Mouse (Mus musculus): Measurements from ENCODE around the gene Tmem143. TPM values are rescaled to one million over a fixed set of nuclear protein-coding genes. Genes with fewer than 3 reads are reported as not detected.

The Tmem143 gene
- 14.5 and 32.3 TPM in 2 replicates for polyA plus RNA-seq (2012; ENCODE audit: low replicate concordance)

DNA sequence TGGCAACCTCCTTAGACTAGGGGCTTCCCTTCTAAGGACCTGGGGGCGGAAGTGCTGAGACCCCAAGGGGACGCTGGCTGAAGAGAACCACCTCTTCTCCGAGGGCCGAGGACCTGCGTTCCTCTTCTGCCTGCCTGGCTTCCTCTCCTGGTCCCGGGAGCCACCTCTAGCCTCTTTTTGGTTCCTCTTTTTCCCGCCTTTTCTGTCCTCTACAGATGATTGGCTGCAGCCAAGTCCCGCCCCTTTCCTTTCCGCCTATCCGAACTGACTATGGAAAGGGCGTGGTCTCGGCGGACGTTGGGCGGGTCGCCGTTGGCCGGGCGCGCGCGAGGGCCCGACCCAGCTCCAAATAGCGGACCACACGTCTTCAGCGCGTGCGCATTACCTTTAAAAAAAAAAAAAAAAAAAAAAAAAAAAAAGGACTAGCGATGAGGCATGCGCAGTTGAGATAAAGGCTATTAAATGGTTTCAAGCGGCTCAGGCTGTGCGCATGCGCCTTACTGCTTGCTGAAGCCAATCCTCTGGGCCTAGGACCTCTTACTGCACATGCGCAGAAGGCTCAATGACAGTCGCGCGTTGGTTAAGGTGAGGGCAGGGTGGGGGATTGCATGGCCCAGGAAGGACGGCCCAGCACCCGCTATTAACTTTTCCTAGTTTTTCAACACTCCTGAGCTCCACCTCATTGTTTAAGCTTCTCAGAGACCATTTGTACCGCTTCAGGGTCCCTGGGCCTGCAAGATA lies at the start of gene Tmem143, which contains the start of gene Syngr4:
Gene Tmem143, plus strand, starts transcription at position 425 of the 741 bp plus-strand sequence.
Gene Syngr4, minus strand, starts transcription at position 198 of the 741 bp plus-strand sequence.

GRCm38 (mm10) chr7:45872624-45873023 lies 24.1 kb upstream of the Tmem143 start, which contains the start of gene Kdelr1:
Gene Kdelr1, plus strand, starts transcription at chr7:45872772.

GRCm38 (mm10) chr7:45878278-45878677 lies 18.5 kb upstream of the Tmem143 start, which contains the start of gene Grin2d:
Gene Grin2d, minus strand, starts transcription at chr7:45878378.

GRCm38 (mm10) chr7:45921242-45921621 lies 24.5 kb downstream of the Tmem143 start, which contains the start of gene Emp3:
Gene Emp3, minus strand, starts transcription at chr7:45921404.

DNA sequence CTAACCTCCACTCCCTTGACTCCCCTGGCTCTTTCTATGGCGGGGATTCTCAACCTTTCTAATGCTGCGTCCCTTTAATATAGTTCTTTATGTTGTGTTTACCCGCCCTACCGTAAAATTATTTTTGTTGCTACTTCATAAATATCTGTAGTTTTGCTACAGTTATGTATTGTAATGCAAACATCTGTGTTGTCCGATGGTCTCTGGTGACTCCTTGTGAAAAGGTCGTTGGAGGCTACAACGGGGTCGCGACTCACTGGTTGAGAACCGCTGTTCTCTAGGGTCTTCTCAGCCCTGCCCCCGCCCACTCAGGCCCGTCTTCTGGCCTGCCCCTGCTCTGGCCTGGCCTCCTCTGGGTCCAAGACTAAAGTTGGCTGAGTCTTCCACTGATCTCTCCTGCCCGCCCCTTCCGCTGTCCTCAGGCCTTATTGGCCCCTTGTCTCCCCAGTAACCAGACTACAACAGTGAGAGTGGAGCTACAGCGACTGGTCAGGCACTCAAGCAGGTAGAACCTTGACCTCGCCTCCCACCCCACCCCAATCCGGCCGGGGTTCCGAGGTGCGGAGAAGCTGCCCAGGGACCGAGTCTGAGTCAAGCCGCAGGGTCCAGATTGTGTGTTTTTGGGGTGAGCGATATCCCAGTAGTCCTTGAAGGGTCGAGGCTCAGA lies 27.2 kb downstream of the Tmem143 start, which contains the start of gene Ccdc114:
Gene Ccdc114, plus strand, starts transcription at position 311 of the 667 bp plus-strand sequence.

Other genes with a start within 250 kb of the Tmem143 start
- gene Fut2, start 230.5 kb upstream of the Tmem143 start, polyA plus RNA-seq (2012; ENCODE audit: low replicate concordance): not detected in 2 replicates
- gene Ntn5, start 212.9 kb upstream of the Tmem143 start, polyA plus RNA-seq (2012; ENCODE audit: low replicate concordance): 0.69 and 0.93 TPM in 2 replicates
- not detected in 2 replicates for gene Sec1, start 202.5 kb upstream of the Tmem143 start, polyA plus RNA-seq (2012; ENCODE audit: low replicate concordance)
- 0.55 TPM in 1 of 2 replicates, not detected in the other for gene Car11, start 197.1 kb upstream of the Tmem143 start, polyA plus RNA-seq (2012; ENCODE audit: low replicate concordance)
- 7.1 and 10.3 TPM in 2 replicates for gene Dbp, start 191.9 kb upstream of the Tmem143 start, polyA plus RNA-seq (2012; ENCODE audit: low replicate concordance)
- gene Rpl18, start 181.5 kb upstream of the Tmem143 start, polyA plus RNA-seq (2012; ENCODE audit: low replicate concordance): 7,435 and 17,506 TPM in 2 replicates
- gene Sphk2, start 178.9 kb upstream of the Tmem143 start, polyA plus RNA-seq (2012; ENCODE audit: low replicate concordance): 120 and 196 TPM in 2 replicates
- gene Fam83e, start 175.7 kb upstream of the Tmem143 start, polyA plus RNA-seq (2012; ENCODE audit: low replicate concordance): 2.5 and 3.1 TPM in 2 replicates
- gene Spaca4, start 171.1 kb upstream of the Tmem143 start, polyA plus RNA-seq (2012; ENCODE audit: low replicate concordance): not detected in 2 replicates
- gene Lmtk3, start 113.2 kb upstream of the Tmem143 start, polyA plus RNA-seq (2012; ENCODE audit: low replicate concordance): 0.23 and 0.87 TPM in 2 replicates
- not detected in 2 replicates for gene Sult2b1, start 112.3 kb upstream of the Tmem143 start, polyA plus RNA-seq (2012; ENCODE audit: low replicate concordance)
- gene Cyth2, start 82.4 kb upstream of the Tmem143 start, polyA plus RNA-seq (2012; ENCODE audit: low replicate concordance): 111 and 339 TPM in 2 replicates
- gene Kcnj14, start 72.2 kb upstream of the Tmem143 start, polyA plus RNA-seq (2012; ENCODE audit: low replicate concordance): 0.52 and 0.74 TPM in 2 replicates
- gene Grwd1, start 66.0 kb upstream of the Tmem143 start, polyA plus RNA-seq (2012; ENCODE audit: low replicate concordance): 35.1 and 38.4 TPM in 2 replicates
- gene Kdelr1, start 24.2 kb upstream of the Tmem143 start, polyA plus RNA-seq (2012; ENCODE audit: low replicate concordance): 924 and 1,158 TPM in 2 replicates
- gene Grin2d, start 18.6 kb upstream of the Tmem143 start, polyA plus RNA-seq (2012; ENCODE audit: low replicate concordance): 0.38 and 0.52 TPM in 2 replicates
- gene Syngr4, start 227 bp upstream of the Tmem143 start, polyA plus RNA-seq (2012; ENCODE audit: low replicate concordance): 1.0 and 3.0 TPM in 2 replicates
- 44.3 and 105 TPM in 2 replicates for gene Emp3, start 24.5 kb downstream of the Tmem143 start, polyA plus RNA-seq (2012; ENCODE audit: low replicate concordance)
- 0.83 and 1.0 TPM in 2 replicates for gene Ccdc114, start 27.1 kb downstream of the Tmem143 start, polyA plus RNA-seq (2012; ENCODE audit: low replicate concordance)
- 0.03 TPM in 1 of 2 replicates, not detected in the other for gene Abcc6, start 133.4 kb downstream of the Tmem143 start, polyA plus RNA-seq (2012; ENCODE audit: low replicate concordance)
- 106 and 111 TPM in 2 replicates for gene Nomo1, start 136.8 kb downstream of the Tmem143 start, polyA plus RNA-seq (2012; ENCODE audit: low replicate concordance)
- gene Kcnj11, start 203.8 kb downstream of the Tmem143 start, polyA plus RNA-seq (2012; ENCODE audit: low replicate concordance): not detected in 2 replicates